Mouse (Mus musculus) midbrain, embryonic 15.5 days (tissue): ENCODE measurements around the gene Faim2. TPM values are rescaled to one million over a fixed set of nuclear protein-coding genes. Genes with fewer than 3 reads are reported as not detected.
A peak's percentile ranks its signal among the peaks of the same experiment; 100 is the strongest.

ENCODE experiments used
- ATAC-seq: fragments of 200-750 bp; cut with Nextera tagmentation; replicated peaks from 2 replicates; pipeline ENCODE4 v1.8.0; 2017; ENCODE audit warnings: moderate TSS enrichment
- H3K27ac ChIP-seq: fragments of 300-500 bp; sonication (generic); 2 replicates; pipeline ENCODE4 v1.5.1; 2015; ENCODE audit warnings: mild to moderate bottlenecking, inconsistent platforms
- H3K27me3 ChIP-seq: fragments of 300-500 bp; sonication (generic); replicated peaks from 2 replicates; pipeline ENCODE4 v1.6.1; 2015; ENCODE audit warnings: inconsistent platforms
- H3K36me3 ChIP-seq: fragments of 300-500 bp; sonication (generic); replicated peaks from 2 replicates; pipeline ENCODE4 v1.6.1; 2015; ENCODE audit warnings: inconsistent platforms
- H3K4me1 ChIP-seq: fragments of 300-500 bp; sonication (generic); 2 replicates; pipeline ENCODE4 v1.6.1; 2015; ENCODE audit warnings: inconsistent platforms
- H3K4me2 ChIP-seq: fragments of 300-500 bp; sonication (generic); 2 replicates; pipeline ENCODE4 v1.6.1; 2015; ENCODE audit warnings: inconsistent platforms, mild to moderate bottlenecking, moderate library complexity
- H3K4me3 ChIP-seq: fragments of 300-500 bp; sonication (generic); 2 replicates; pipeline ENCODE4 v1.5.1; 2015; ENCODE audit warnings: mild to moderate bottlenecking, inconsistent platforms
- H3K9ac ChIP-seq: fragments of 300-500 bp; sonication (generic); 2 replicates; pipeline ENCODE4 v1.6.1; 2015; ENCODE audit warnings: mild to moderate bottlenecking, inconsistent platforms
- H3K9me3 ChIP-seq: fragments of 300-500 bp; sonication (generic); 2 replicates; pipeline ENCODE4 v1.6.1; 2016; ENCODE audit warnings: inconsistent platforms
- WGBS: fragments of 180-500 bp; shearing (Covaris S2); methylation state at CpG from one replicate; pipeline ENCODE4 v1.1.7; 2015; ENCODE audit warnings: mixed read lengths; 5-methylcytosine and 5-hydroxymethylcytosine counted together
- polyA plus RNA-seq: library from polyadenylated mRNA; unstranded; fragments of >200 nt; fragmentation: Nextera tagmentation; extraction: Ambion mirVana; gene quantifications from 2 replicates; pipeline ENCODE4 v1.2.1, GENCODE M21; 2015

The Faim2 gene
- polyA plus RNA-seq, 1 experiment from 2014 or later, result 45.9 TPM

- Histone ChIP-seq H3K9ac (peak overlapping the region; percentile 78), H3K36me3 (no peaks in the 10 kb centered on the region), H3K27ac (peak overlapping the region; percentile 86), H3K4me3 (peak overlapping the region; percentile 85), H3K9me3 (no peaks in the 10 kb centered on the region), H3K27me3 (no peaks in the 10 kb centered on the region), H3K4me2 (peak overlapping the region; percentile 82), H3K4me1 (peaks cover 21% of the 10 kb centered on the region)
- WGBS, result 6% methylated on average over 38 of the region's 38 CpGs
- peak; percentile 81 for ATAC-seq
Observed at GRCm38 (mm10) chr15:99473801-99474575, 54.0 kb downstream of the Faim2 start.

- peaks cover 21% of the 10 kb centered on the region for H3K4me1 ChIP-seq
- H3K9ac ChIP-seq, result no peak overlapping the region
- ATAC-seq, result no peak
- 90% methylated on average over 7 of the region's 7 CpGs for WGBS
- H3K4me3 ChIP-seq, result no peak overlapping the region
- H3K36me3 ChIP-seq, result no peaks in the 10 kb centered on the region
- H3K27ac ChIP-seq, result no peak overlapping the region
- peak overlapping the region; percentile 82; the same call in 1 of the 2 replicates for H3K4me2 ChIP-seq
- no peaks in the 10 kb centered on the region for H3K27me3 ChIP-seq
- no peaks in the 10 kb centered on the region for H3K9me3 ChIP-seq
Observed at GRCm38 (mm10) chr15:99472972-99473371, 55.0 kb downstream of the Faim2 start.

GRCm38 (mm10) chr15:99471677-99472063, 56.3 kb downstream of the Faim2 start:
- Histone ChIP-seq H3K27me3 (no peaks in the 10 kb centered on the region), H3K4me1 (peaks cover 21% of the 10 kb centered on the region), H3K27ac (no peak overlapping the region), H3K9ac (no peak overlapping the region), H3K9me3 (no peaks in the 10 kb centered on the region), H3K4me3 (no peak overlapping the region), H3K4me2 (no peak overlapping the region), H3K36me3 (no peaks in the 10 kb centered on the region)
- WGBS, result 82% methylated on average over 14 of the region's 14 CpGs
- ATAC-seq, result no peak

- Histone ChIP-seq H3K9ac (no peak overlapping the region), H3K36me3 (no peaks in the 10 kb centered on the region), H3K27me3 (no peaks in the 10 kb centered on the region), H3K4me1 (peaks cover 21% of the 10 kb centered on the region), H3K4me2 (peak overlapping the region; percentile 22; the same call in 1 of the 2 replicates), H3K27ac (peak overlapping the region; percentile 13; the same call in 1 of the 2 replicates), H3K9me3 (no peaks in the 10 kb centered on the region), H3K4me3 (no peak overlapping the region)
- WGBS, result 58% methylated on average over 17 of the region's 17 CpGs
- ATAC-seq, result no peak
Observed at GRCm38 (mm10) chr15:99470971-99471676, 56.8 kb downstream of the Faim2 start.

- Histone ChIP-seq H3K9ac (no peak overlapping the region), H3K27ac (peak overlapping the region; percentile 13; the same call in 1 of the 2 replicates), H3K9me3 (no peaks in the 10 kb centered on the region), H3K36me3 (no peaks in the 10 kb centered on the region), H3K4me2 (no peak overlapping the region), H3K4me3 (no peak overlapping the region), H3K27me3 (no peaks in the 10 kb centered on the region), H3K4me1 (peaks cover 21% of the 10 kb centered on the region)
- ATAC-seq, result no peak
- 91% methylated on average over 31 of the region's 31 CpGs for WGBS
Observed at GRCm38 (mm10) chr15:99470224-99470761, 57.7 kb downstream of the Faim2 start.

GRCm38 (mm10) chr15:99469736-99470135, 58.2 kb downstream of the Faim2 start:
- Histone ChIP-seq H3K27me3 (no peaks in the 10 kb centered on the region), H3K36me3 (no peaks in the 10 kb centered on the region), H3K4me1 (peaks cover 18% of the 10 kb centered on the region), H3K9ac (no peak overlapping the region), H3K9me3 (no peaks in the 10 kb centered on the region), H3K4me3 (no peak overlapping the region), H3K27ac (no peak overlapping the region), H3K4me2 (no peak overlapping the region)
- no peak for ATAC-seq
- 97% methylated on average over 4 of the region's 4 CpGs for WGBS

GRCm38 (mm10) chr15:99469067-99469466, 58.9 kb downstream of the Faim2 start:
- Histone ChIP-seq H3K4me1 (peaks cover 16% of the 10 kb centered on the region), H3K36me3 (no peaks in the 10 kb centered on the region), H3K4me3 (no peak overlapping the region), H3K9me3 (no peaks in the 10 kb centered on the region), H3K27ac (no peak overlapping the region), H3K9ac (no peak overlapping the region), H3K4me2 (no peak overlapping the region), H3K27me3 (no peaks in the 10 kb centered on the region)
- 42% methylated on average over 3 of the region's 3 CpGs for WGBS
- ATAC-seq, result no peak

GRCm38 (mm10) chr15:99463194-99463593, 64.8 kb downstream of the Faim2 start:
- Histone ChIP-seq H3K36me3 (no peaks in the 10 kb centered on the region), H3K9me3 (no peaks in the 10 kb centered on the region), H3K27ac (no peak overlapping the region), H3K9ac (no peak overlapping the region), H3K4me1 (peaks cover 6% of the 10 kb centered on the region), H3K27me3 (no peaks in the 10 kb centered on the region), H3K4me2 (no peak overlapping the region), H3K4me3 (no peak overlapping the region)
- 78% methylated on average over 13 of the region's 13 CpGs for WGBS
- ATAC-seq, result no peak

GRCm38 (mm10) chr15:99457606-99458401, 70.2 kb downstream of the Faim2 start, which contains the start of gene Nckap5l:
Nckap5l (minus strand) TSS chr15:99457748.
- Histone ChIP-seq H3K36me3 (no peaks in the 10 kb centered on the region), H3K27ac (peak within 1 kb of the TSS; percentile 85), H3K27me3 (no peaks in the 10 kb centered on the region), H3K9me3 (no peaks in the 10 kb centered on the region), H3K4me1 (peaks cover 34% of the 10 kb centered on the region), H3K9ac (peak within 1 kb of the TSS; percentile 82), H3K4me3 (peak within 1 kb of the TSS; percentile 78), H3K4me2 (peak within 1 kb of the TSS; percentile 89)
- WGBS, result under 1% methylated on average over 44 of the region's 45 CpGs
- ATAC-seq, result peak; percentile 94

- H3K9me3 ChIP-seq, result no peaks in the 10 kb centered on the region
- no peaks in the 10 kb centered on the region for H3K27me3 ChIP-seq
- H3K9ac ChIP-seq, result peak overlapping the region; percentile 82
- H3K4me2 ChIP-seq, result peak overlapping the region; percentile 89
- peak overlapping the region; percentile 85 for H3K27ac ChIP-seq
- WGBS, result under 1% methylated on average over 43 of the region's 43 CpGs
- peak overlapping the region; percentile 78 for H3K4me3 ChIP-seq
- H3K4me1 ChIP-seq, result peaks cover 36% of the 10 kb centered on the region
- ATAC-seq, result peak; percentile 82
- H3K36me3 ChIP-seq, result no peaks in the 10 kb centered on the region
Observed at GRCm38 (mm10) chr15:99456963-99457605, 70.9 kb downstream of the Faim2 start.

- H3K27ac ChIP-seq, result peak overlapping the region; percentile 85
- WGBS, result 8% methylated on average over 7 of the region's 7 CpGs
- H3K9ac ChIP-seq, result peak overlapping the region; percentile 82
- peaks cover 36% of the 10 kb centered on the region for H3K4me1 ChIP-seq
- no peaks in the 10 kb centered on the region for H3K36me3 ChIP-seq
- H3K4me3 ChIP-seq, result peak overlapping the region; percentile 78
- no peaks in the 10 kb centered on the region for H3K27me3 ChIP-seq
- no peaks in the 10 kb centered on the region for H3K9me3 ChIP-seq
- no peak for ATAC-seq
- peak overlapping the region; percentile 89 for H3K4me2 ChIP-seq
Observed at GRCm38 (mm10) chr15:99456338-99456962, 71.5 kb downstream of the Faim2 start.
